Mouse (Mus musculus): Measurements from ENCODE around the gene Gm17581.
"Not testable (repeated sequence)": the region's sequence is repeated elsewhere in the genome, so short reads cannot be mapped to it uniquely, and the experiment has no call there.

Gene Gm17581

GRCm38 (mm10) chr2:155736936-155737335 is 1.3 kb upstream of the Gm17581 start:
- DNase-seq: no peak

- no peak for DNase-seq
Measured at GRCm38 (mm10) chr2:155735080-155735479, 586 bp downstream of the Gm17581 start.

- peak; percentile 86 for DNase-seq
Measured at GRCm38 (mm10) chr2:155729158-155729645, 6.5 kb downstream of the Gm17581 start, which contains the start of gene Edem2. Gene Edem2, minus strand, starts transcription at chr2:155729475.

DNA sequence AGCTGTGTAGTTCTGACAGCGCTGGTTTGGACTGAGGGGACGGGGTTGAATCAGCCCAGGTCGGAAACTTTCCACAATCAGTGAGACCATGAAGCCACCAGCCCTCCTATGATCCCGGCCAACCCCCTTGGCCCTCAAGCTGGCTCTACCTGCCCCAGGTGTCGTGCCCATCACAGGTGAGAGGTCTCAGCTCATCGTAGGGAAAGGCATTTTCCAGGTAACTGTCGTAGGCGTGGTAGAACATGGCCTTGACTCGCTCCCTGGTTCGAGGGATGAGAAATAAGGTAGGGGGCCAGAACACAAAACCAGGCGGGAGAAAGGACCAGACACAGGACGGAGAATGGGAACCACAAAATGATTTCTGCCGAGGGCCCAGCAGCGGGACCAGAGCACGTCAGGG is 6.9 kb downstream of the Gm17581 start:
- no peak for DNase-seq

- no peak for DNase-seq
Measured at GRCm38 (mm10) chr2:155727764-155728395, 7.8 kb downstream of the Gm17581 start.

GRCm38 (mm10) chr2:155726302-155726701 is 9.4 kb downstream of the Gm17581 start:
- DNase-seq: no peak

DNA sequence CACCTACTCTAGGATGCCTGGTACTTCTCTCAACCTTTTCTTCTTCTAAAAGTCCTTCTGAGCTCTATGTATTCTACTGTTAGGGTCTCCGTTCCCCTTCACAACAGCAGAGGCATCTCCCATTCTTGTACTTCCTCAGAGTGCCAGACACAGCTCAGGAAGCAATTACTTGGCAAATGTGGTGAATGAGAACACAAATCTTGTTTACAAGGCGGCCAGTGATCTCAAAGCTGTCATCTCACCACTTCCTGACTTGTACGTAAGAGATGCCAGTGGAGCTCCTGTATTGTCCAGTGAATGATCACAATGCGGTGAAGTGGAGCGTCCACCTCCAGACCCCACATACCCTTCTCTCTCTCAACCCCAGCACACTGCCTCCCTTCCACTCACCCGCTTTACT is 11.1 kb downstream of the Gm17581 start:
- DNase-seq: no peak

GRCm38 (mm10) chr2:155724036-155724435 is 11.6 kb downstream of the Gm17581 start:
- no peak for DNase-seq

DNA sequence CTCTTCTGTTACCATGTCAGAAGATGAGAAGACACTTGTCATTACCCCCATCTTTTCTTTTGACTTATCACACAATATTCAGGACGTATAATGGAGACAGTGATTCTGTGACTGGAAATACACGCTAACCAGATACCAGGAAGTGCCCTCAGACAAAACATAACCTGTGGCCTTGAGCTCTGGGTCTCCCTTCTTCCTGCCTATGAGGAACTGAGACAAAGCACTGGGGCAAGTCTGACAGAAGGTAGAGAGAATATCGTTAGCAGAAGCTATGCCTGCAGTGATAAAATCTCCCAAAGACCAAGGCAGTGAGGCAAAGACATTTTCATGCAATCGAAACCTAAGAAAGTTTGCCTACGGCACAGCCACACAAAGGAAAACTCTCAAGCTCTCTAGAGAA is 15.1 kb downstream of the Gm17581 start:
- no peak for DNase-seq

GRCm38 (mm10) chr2:155717082-155717990 is 18.3 kb downstream of the Gm17581 start:
- no peak for DNase-seq

DNA sequence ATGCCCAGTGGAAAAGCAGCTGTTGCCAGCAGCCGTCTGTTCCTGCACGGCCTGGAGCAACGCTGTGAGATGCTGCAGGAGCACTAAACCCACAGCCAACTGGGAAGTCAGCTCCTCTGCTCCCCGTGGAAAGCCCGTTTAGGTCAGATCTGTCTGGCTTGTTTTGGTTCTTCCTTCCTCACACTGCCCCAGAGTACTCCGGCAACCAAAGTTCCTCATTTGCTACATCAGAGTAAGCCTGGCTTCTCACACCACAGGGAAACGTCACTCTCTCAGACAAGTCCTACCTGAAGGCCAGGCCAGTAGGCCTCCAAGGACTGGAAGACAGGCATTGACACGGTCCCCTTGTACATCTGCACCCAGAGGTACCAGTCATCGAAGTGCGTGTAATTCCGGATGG is 25.1 kb downstream of the Gm17581 start:
- no peak for DNase-seq

DNA sequence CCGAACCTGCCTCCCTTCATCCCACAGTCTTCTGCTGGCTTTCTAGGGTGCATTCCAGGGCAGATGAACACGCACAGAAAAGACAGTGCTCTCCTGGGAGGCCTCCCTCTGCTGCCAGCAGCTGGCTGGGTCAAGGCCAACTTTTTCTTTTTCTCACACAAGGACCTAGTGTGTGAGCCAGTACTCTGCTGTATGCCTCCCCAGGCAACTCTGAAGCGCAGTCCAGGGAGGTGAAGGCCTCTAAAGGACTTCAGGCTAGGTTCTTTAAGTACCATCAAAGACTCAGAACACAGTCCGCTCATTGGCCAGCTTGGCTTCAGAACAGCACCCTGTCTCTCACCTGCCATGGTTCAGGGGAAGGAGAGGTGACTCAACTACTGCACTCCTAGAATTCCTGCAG is 28.4 kb downstream of the Gm17581 start:
- peak; percentile 29 for DNase-seq

- no peak for DNase-seq
Measured at GRCm38 (mm10) chr2:155703630-155704029, 32.0 kb downstream of the Gm17581 start.

DNA sequence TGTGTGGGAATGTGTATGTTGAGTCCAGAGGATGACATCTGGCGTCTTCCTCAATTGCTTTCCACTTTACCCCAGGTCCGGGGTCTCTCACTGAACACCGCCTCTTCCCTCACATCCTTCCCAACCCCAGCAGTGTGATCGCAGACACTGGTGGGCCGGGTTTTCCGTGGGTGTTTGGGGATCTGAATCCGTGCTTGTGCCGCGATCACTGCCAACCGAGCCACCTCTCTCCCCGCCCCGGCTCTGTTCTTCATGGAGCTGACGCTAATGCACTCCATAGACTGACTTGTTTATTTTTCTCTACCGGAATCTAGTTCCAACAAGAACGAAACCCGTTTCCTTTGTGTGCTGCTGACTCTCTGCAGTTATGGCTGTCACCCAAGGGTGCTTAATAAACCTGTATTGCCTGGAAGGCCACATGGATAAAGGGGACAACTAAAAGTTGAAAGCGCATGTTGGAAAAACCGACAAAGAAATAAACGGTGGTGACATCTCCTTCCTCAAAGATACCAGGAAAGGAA is 34.2 kb downstream of the Gm17581 start:
- DNase-seq: no peak

GRCm38 (mm10) chr2:155698443-155698842 is 37.2 kb downstream of the Gm17581 start:
- not testable (repeated sequence) for DNase-seq

- DNase-seq: no peak
Measured at GRCm38 (mm10) chr2:155696851-155697250, 38.8 kb downstream of the Gm17581 start.

- peak; percentile 94 for DNase-seq
Measured at GRCm38 (mm10) chr2:155696091-155696558, 39.5 kb downstream of the Gm17581 start.

DNA sequence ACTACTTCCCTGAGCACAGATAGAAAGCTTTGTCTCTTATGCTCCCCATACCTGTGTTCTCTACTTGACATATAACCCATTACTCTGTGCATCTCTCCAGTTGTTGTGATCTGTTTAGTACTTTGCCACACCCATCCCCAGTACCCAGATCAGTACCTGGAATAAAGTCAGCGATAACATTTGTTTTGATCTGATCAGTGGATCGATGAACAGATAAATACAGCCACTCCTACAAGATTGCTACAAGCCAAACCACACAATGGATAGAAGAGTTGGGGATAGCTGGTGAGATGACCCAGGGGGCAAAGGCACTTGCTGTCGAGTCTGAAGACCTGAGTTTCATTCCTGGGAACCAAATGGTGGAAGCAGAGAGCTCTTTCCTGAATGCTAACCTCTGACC is 40.4 kb downstream of the Gm17581 start:
- no peak for DNase-seq

GRCm38 (mm10) chr2:155694564-155694963 is 41.1 kb downstream of the Gm17581 start:
- no peak for DNase-seq

- DNase-seq: no peak
Measured at GRCm38 (mm10) chr2:155693136-155693535, 42.5 kb downstream of the Gm17581 start.

DNA sequence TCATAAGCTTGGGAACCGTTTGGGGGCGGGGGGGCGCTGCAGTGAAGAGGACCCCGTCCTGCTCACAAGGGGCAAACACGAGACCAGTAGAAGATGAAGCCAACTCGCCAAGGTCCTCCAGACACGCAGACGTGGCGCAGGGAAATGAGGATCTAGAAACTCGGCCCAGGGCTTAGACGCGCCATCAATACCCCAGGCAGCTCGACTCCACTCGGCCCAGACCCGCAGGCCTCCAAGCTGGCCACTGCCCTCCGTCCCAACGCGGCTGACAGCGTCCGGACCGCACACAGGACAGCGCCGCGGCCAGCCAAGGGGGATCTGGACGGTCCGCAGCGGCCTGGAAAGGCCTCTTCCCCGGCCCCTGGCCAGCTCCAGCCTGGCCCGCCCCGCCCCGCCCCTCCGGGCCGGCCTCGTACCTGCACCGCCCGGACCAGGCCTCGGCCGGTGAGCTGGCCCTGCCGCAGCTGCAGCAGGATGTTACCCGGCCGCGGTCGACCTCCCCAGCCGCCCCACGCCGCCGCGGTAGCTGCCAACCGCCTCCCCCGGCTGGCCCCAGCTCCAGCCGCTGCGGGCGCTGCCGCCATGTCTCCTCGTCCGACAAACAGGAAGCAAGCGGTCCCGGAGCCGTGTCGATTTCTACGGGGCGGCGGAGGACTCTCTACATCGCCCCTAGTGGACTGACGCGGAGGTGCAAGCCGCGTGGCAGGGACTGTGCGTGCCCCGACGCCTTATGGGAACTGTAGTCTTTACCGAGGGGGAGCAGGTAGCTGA is 43.8 kb downstream of the Gm17581 start, which contains the start of gene Trpc4ap:
Gene Trpc4ap, minus strand, starts transcription at position 662 of the 771 bp plus-strand sequence.
- DNase-seq: peak; percentile 98

DNA sequence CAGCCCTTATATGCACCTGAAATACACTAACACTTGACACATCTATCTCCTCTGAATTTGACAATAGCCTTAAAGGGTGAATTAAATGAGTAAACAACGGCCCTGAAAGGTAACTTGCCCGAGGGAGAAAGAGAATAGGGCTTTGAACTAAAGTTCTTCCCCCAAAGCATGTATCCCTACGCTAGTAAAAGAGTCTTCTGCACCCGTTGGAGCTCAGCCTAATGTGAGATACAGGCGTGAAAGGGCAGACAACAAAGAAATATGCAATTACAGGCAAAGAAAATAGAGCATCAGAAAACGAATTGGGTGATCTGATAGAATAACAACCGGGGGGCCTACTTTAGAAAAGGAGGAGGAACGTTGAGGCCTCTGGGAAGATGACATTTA is 44.3 kb downstream of the Gm17581 start:
- DNase-seq: no peak

GRCm38 (mm10) chr2:155689211-155689610 is 46.5 kb downstream of the Gm17581 start:
- DNase-seq: no peak

All from right cerebral cortex, postnatal 4 days (tissue).